Mouse (Mus musculus) layer of hippocampus, adult 2 months (tissue): ENCODE results near the gene Nyap1. TPM values are rescaled to one million over a fixed set of nuclear protein-coding genes. Genes with fewer than 3 reads are reported as not detected.

Experiments
- DNase-seq, 2 experiments: peaks; one replicate each; pipeline ENCODE4 v3.0.0; 2022; ENCODE audit warnings: low spot score in 2 of 2
- H3K27ac ChIP-seq: fragments of 200-600 bp; 2 replicates; pipeline ENCODE4 v1.8.1; 2022
- H3K4me3 ChIP-seq: fragments of 200-600 bp; 2 replicates; pipeline ENCODE4 v1.8.1; 2022; ENCODE audit warnings: mild to moderate bottlenecking
- CTCF ChIP-seq: fragments of 200-600 bp; conservative IDR thresholded peaks from 2 replicates; pipeline ENCODE4 v1.8.1; 2022; ENCODE audit warnings: antibody characterized with exemption, mild to moderate bottlenecking, moderate library complexity
- total RNA-seq, 2 experiments: library from RNA; stranded (reverse); gene quantifications; 2 replicates each; pipeline ENCODE4 v1.2.3; 2021

Gene Nyap1
- total RNA-seq, 2 experiments from 2014 or later = 70.4 to 72.5 TPM

DNA sequence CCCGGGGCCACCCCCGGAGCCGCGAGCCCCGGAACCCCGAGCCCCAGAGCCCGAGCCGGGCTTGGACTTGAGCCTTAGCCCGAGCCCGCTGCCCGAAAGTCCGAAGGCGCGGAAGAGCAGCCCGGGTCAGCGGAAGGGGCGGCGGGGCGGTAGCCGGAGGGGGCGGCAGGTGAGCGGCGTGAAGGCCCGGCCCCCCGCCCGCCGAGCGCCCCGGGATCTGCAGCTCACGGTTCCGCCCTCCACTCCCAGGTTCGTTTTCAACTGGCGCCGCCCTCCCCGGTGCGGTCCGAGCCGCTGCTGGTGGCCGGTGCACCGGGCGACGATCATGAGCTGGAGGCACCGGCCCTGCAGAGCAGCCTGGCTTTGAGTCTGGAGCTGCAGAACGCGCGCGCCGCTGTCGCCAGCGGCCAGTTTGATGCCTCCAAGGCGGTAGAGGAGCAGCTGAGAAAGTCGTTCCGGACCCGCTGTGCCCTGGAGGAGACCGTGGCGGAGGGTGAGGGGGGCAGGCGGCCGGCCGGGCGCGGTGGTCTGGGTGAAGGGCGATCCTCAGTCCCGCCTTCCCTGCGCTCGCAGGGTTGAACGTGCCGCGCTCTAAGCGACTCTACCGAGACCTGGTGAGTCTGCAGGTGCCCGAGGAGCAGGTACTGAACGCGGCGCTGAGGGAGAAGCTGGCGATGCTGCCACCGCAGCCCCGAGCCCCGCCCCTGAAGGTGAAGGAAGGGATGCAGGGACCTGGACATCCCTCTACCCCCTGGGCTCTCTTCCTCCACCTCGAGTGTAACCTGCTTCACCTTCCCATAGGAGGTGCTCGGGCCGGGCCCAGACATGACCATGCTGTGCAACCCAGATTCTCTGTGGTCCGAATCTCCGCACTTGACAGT, 37.9 kb upstream of the Nyap1 start:
- Histone ChIP-seq H3K27ac (peak overlapping the region; percentile 96), H3K4me3 (peak overlapping the region; percentile 84)
- TF ChIP-seq CTCF = no peak
- no peak for DNase-seq

DNA sequence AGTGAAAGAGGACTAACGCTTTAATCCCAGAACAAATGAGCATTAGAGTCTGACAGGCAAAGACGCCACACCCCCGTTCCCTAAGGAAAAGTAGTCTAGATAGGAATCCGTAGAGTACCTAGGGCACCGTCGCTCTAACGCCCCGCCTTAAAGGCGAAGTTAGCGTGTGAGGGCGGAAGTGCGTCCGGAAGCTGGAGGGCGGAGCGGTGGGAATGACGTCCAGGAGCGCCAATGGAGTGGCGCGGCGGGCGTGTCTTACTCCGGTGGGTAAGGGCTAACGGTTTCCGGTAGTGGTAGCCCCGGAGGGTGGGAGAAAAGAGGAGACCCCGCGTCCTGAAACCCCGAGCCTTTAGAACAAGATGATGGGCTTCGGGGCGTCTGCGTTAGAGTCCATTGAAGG, 37.2 kb upstream of the Nyap1 start, which contains the start of gene Ppp1r35:
Ppp1r35 (plus strand) TSS at position 215 of the 400 bp plus-strand sequence.
- DNase-seq = peak; percentile 96 to 97
- peak within 1 kb of the TSS; percentile 84 for H3K4me3 ChIP-seq
- peak within 1 kb of the TSS; percentile 96 for H3K27ac ChIP-seq
- TF ChIP-seq CTCF = no peak

DNA sequence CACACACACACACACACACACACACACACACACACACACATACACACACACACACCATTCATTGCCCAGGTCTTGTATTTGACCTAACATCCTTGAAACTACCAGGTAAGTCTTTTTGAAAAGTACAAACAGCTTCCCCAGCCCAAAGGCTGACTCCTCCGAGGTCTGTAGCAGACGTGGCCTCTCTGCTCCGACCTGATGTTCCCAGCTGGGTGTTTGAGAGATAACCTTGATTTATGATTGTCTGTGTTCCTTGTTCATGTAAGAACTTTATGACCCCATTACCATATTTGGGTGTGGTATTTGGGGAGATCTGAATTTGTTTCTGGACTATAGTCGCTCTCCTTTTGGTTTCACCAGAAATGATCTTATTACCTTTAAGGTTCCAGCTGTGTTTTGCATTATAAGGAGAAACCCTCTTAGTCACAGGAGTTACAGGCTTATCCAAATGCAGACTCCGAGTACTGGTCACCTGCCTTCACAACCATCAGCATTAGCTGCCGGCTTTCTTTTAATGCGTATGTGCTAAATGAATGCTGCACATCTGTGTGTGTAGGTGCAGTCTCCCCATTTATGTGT, 35.9 kb upstream of the Nyap1 start:
- TF ChIP-seq CTCF = no peak
- DNase-seq = no peak
- H3K4me3 ChIP-seq = no peak overlapping the region
- H3K27ac ChIP-seq = no peak overlapping the region

DNA sequence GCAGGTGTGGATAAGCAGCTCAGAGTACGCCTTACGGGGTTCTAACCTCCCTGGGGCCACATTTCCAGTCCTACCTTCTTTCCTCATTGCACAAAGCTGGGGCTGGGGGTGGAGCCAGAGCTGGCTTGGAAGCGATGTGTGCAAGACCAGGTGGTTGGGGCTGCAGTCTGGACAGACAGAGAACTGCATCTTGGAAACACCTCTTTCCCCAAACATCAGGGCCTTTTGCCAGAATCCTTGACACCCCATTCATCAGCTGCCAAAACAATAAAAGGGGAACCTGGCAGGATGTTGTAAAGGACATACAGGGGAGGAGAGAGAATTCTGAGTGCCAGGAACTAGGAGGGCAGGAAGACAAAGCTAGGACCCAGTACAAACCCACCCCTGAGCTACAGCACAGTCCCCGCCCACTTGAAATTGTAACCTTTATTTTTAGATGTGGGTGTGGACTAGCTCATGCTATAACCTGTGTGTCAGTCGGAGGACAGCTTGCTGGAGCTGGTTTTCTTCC, 35.1 kb upstream of the Nyap1 start:
- no peak for TF ChIP-seq CTCF
- no peak overlapping the region for H3K4me3 ChIP-seq
- no peak for DNase-seq
- H3K27ac ChIP-seq = no peak overlapping the region

DNA sequence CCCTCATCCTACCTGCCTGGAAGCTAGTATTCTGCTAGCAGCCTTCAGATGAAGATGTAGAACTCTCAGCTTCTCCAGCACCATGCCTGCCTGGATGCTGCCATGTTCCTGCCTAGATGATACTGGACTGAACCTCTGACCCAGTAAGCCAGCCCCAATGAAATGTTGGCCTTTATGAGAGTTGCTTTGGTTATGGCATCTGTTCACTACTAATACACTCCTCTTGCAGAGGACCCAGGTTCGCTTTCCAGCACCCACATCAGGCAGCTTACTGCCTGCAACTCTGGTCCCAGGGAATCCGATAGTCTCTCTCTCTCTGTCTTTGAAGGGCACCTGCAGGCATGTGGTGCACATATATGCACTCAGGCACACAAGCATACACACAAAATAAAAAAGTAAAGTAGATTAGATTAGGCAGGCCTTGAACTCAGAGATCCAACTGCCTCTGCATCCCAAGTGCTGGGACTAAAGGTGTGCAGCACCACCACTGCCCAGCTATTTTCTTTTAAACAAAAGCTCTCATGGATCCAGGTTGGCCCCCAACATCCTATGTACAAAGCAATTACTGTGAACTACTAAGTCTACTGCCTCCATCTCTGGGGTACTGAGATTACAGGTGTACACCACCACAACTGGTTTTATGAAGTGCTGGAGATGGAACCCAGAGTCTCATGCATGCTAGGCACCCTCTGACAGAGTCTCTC, 34.3 kb upstream of the Nyap1 start:
- no peak for DNase-seq
- H3K27ac ChIP-seq = no peak overlapping the region
- H3K4me3 ChIP-seq = no peak overlapping the region
- TF ChIP-seq CTCF = no peak

DNA sequence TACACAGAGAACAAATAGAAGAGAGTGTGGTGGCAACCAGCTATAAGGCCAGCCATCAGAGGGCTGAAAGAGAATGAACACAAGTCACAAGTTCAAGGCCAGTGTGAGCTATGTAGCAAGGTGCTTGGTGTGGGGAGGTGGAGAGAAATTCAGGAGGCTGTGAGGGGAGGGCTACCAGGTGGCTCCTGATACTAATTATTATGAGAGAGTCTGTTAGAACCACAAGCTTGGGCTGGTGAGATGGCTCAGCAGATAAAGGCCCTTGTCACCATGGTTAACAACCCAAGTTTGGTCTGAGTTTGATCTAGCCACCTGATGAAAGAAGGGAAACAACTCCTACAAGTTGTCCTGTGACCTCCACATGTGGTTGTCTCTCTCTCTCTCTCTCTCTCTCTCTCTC, 31.3 kb upstream of the Nyap1 start:
- Histone ChIP-seq H3K4me3 (no peak overlapping the region), H3K27ac (no peak overlapping the region)
- no peak for DNase-seq
- no peak for TF ChIP-seq CTCF

DNA sequence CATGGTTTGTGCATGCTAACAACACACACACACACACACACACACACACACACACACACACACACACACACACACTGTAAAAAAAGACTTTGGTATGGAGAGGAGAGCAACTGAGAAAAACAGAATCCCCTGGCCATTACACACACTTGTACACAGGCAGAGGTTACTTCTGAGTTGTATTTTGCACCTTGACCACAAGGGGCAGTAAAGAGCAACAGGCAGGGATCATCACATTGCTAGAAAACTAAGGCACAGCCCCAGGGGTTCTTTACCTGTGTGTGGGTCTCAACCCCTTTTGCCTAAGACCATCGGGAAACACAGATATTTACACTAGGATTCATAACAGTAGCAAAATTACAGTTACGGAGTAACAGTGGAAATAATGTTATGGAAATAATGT, 29.3 kb upstream of the Nyap1 start:
- DNase-seq = no peak
- Histone ChIP-seq H3K4me3 (no peak overlapping the region), H3K27ac (no peak overlapping the region)
- TF ChIP-seq CTCF = peak; percentile 79

DNA sequence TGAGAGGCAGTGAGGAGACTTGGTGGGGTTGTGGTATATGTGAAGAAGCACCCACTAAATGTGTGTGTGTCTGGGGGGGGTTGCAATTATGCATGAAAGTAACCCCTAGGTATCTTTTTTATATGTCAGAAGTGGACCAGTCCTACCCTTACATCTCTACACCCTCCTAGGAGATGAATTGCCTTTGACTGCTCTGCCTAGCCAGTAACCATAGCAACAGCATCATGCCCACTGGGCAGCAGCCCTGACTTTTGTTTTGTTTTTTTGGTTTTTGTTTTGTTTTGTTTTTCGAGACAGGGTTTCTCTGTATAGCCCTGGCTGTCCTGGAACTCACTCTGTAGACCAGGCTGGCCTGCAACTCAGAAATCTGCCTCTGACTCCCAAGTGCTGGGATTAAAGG, 27.1 kb upstream of the Nyap1 start:
- Histone ChIP-seq H3K4me3 (no peak overlapping the region), H3K27ac (no peak overlapping the region)
- DNase-seq = no peak
- TF ChIP-seq CTCF = no peak

DNA sequence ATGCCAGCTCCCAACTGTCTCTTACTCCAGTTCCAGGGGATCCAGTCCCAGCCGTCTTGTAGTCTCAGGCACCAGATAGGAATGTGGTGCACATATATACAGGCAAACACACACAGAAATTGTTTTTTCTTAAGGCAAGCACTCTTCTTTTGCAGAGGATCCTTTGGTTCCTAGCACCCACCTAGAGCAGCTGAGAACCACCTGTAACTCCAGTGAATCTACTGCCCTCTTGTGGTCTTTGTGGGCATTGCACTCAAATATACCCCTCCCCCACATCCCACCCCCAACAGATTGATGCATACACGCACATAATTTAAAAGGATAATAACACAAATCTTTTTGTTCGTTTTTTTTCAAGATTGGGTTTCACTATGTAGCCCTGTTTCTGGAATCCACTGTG, 24.9 kb upstream of the Nyap1 start:
- TF ChIP-seq CTCF = peak; percentile 75
- H3K27ac ChIP-seq = no peak overlapping the region

DNA sequence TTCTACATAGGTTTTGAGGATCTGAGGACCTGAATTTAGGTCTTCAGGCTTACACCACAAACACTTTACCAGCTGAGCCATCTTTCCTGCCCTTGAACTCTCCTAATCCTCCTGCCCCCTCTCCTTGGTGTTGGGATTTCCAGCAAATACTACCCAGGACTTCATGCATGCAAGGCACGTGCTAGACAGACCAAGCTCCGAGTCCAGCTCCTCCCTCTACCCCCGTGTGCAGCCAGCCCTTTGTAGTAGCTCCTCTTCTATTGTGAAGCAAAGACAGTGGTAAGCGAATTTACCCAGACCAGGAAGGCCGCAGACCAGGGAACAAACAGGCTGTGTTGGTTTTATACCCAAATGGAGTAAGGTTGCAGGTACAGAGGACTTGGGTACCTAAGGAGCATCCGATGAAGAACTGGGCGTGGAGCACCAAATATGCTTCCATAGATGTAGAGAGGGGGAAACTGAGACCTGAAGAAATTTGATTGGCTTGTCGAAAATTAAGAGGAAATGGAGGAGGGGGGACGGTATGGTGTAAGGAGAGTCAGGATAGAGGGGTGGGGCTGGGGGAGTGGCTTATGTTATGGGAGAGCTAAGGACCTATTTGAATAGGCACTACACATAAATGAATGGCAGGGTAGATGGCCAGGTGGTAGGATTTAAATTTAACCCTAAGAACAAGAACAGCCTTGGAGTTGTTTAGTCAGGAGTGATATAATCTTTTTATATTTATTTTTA, 23.4 kb upstream of the Nyap1 start:
- DNase-seq = no peak
- Histone ChIP-seq H3K27ac (no peak overlapping the region), H3K4me3 (no peak overlapping the region)
- no peak for TF ChIP-seq CTCF

More for the DNA sequence above, 24.9 kb upstream of the Nyap1 start:
- no peak for DNase-seq
- H3K4me3 ChIP-seq = no peak overlapping the region

DNA sequence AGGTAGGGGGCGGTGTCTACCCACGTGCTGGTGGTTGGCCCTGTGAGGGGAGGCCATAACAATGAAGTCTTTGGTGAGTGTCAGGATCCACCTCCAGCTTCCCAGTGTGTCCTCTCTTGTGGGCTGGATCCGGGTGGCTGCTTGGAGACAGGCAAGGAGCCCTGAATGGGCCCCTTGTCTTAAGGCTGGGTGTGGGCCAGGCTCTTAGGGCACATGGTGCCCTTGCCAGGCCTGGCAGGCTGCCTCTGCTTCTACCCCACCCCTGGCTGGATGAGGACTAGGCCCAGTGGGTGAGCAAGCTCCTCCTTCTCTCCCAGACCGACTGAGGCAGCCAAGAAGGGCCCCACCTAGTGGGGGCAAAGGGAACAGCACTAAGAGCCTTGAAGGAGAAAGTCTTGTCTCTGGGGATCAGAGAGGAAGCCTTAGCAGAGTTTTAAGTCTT, 18.6 kb upstream of the Nyap1 start:
- peak; percentile 90 for TF ChIP-seq CTCF
- DNase-seq = peak; percentile 86 to 92
- Histone ChIP-seq H3K4me3 (no peak overlapping the region), H3K27ac (peak overlapping the region; percentile 96)

DNA sequence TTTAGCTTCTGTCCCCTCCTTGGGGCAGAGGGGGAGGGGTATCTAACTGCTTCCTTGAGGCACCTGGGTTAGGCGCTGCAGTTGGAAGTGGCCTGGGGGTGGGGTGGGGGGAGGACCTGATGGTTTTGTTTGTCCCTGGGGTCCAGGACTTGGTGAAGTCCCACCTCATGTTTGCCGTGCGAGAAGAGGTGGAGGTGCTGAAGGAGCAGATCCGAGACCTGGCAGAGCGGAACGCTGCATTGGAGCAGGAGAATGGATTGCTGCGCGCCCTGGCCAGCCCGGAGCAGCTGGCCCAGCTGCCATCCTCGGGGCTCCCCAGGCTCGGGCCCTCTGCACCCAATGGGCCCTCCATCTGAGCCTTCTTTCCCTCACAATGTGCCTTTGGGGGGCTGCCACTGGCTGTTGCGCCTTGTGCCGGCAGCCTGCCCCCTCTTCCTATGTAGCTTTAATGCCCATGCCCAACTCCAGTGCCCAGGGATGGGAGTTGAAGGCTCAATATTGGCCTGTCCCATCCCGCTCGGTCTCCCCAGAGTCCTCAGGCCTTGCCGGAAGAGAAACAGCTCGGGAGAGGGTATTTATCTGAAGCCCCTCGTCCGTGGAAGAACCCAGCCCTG, 17.6 kb upstream of the Nyap1 start:
- no peak for DNase-seq
- TF ChIP-seq CTCF = no peak
- peak overlapping the region; percentile 96 for H3K27ac ChIP-seq
- H3K4me3 ChIP-seq = peak overlapping the region; percentile 59
